Mouse (Mus musculus) telencephalon, adult 2 months (tissue): ENCODE measurements around the gene Xlr5b.
"Not testable (repeated sequence)": the region's sequence is repeated elsewhere in the genome, so short reads cannot be mapped to it uniquely, and the experiment has no call there.

Experiments used
- DNase-seq: peaks from one replicate; pipeline ENCODE4 v3.0.0-alpha.2; 2011; ENCODE audit warnings: low read depth, low spot score

The Xlr5b gene

GRCm38 (mm10) chrX:73148496-73148895 is at the start of gene Xlr5b:
Xlr5b (plus strand) TSS chrX:73148796.
- not testable (repeated sequence) for DNase-seq

- DNase-seq: not testable (repeated sequence)
These were observed 31.8 kb upstream of the Xlr5b start, which contains the start of gene Gm14685 for GRCm38 (mm10) chrX:73116747-73117146. Gm14685 (plus strand) TSS chrX:73117047.

- not testable (repeated sequence) for DNase-seq
These were observed 25.5 kb upstream of the Xlr5b start for GRCm38 (mm10) chrX:73122859-73123829.

GRCm38 (mm10) chrX:73143218-73143618 is 5.4 kb upstream of the Xlr5b start:
- not testable (repeated sequence) for DNase-seq

GRCm38 (mm10) chrX:73149350-73149749 is 754 bp downstream of the Xlr5b start, which contains the start of gene DXBay18:
DXBay18 (minus strand) TSS chrX:73149450.
- DNase-seq: not testable (repeated sequence)

GRCm38 (mm10) chrX:73176889-73177288 is 28.3 kb downstream of the Xlr5b start, which contains the start of gene Spin2d:
Spin2d (minus strand) TSS chrX:73176989.
- not testable (repeated sequence) for DNase-seq

GRCm38 (mm10) chrX:73191934-73192333 is 43.3 kb downstream of the Xlr5b start, which contains the start of gene Xlr3b:
Xlr3b (plus strand) TSS chrX:73192207.
- not testable (repeated sequence) for DNase-seq
